Comparison of ENCODE assay signal across 9 mouse cellular contexts in genomic region chr4:32889996-32890734, GRCm38 (mm10).
DNase-seq lines count a peak whose midpoint lies in the region; ATAC-seq lines count a peak whose summit lies in the region.
"Had no signal": no experiment of that assay in that cellular context is flagged by ENCODE, and none has a peak within 500 bp of the region (broad histone marks: within the 10 kb centered on the region; RNA-seq: fewer than 3 reads in every experiment).

No protein-coding gene starts in this region.

- no peak for ATAC-seq in forebrain, embryonic 11.5 days (replicated peaks; ENCODE audit: low FRiP score)
- no peak for ATAC-seq in midbrain, embryonic 13.5 days
- no peak for ATAC-seq in midbrain, embryonic 11.5 days (ENCODE audit: low FRiP score)
- ATAC-seq in hindbrain, embryonic 13.5 days (ENCODE audit: low FRiP score), result no peak

- WGBS in forebrain, embryonic 10.5 days, result 79% methylated on average over 10 of the region's 10 CpGs
- 77% methylated on average over 10 of the region's 10 CpGs for WGBS in forebrain, embryonic 11.5 days
- WGBS in midbrain, embryonic 13.5 days, result 65% methylated on average over 10 of the region's 10 CpGs
- WGBS in midbrain, embryonic 11.5 days, result 74% methylated on average over 10 of the region's 10 CpGs
- 45% methylated on average over 10 of the region's 10 CpGs for WGBS in hindbrain, embryonic 13.5 days

- peaks cover 12% of the 10 kb centered on the region for H3K36me3 ChIP-seq in forebrain, embryonic 10.5 days (replicated peaks)
- 0 out of 2 replicates have a peak, but pooled peaks cover 4% of the 10 kb centered on the region for H3K36me3 ChIP-seq in forebrain, embryonic 11.5 days (ENCODE audit: control insufficient read depth, insufficient read depth, low read length)
- peaks cover 11% of the 10 kb centered on the region for H3K36me3 ChIP-seq in midbrain, embryonic 13.5 days
- H3K36me3 ChIP-seq in midbrain, embryonic 11.5 days (ENCODE audit: control insufficient read depth, insufficient read depth, low read length), result no peaks in the 10 kb centered on the region
- H3K36me3 ChIP-seq in hindbrain, embryonic 13.5 days, result peaks cover 6% of the 10 kb centered on the region; the same call in 1 of the 2 replicates

- no peaks in the 10 kb centered on the region for H3K27me3 ChIP-seq in forebrain, embryonic 10.5 days (ENCODE audit: poor library complexity, severe bottlenecking)
- no peaks in the 10 kb centered on the region for H3K27me3 ChIP-seq in forebrain, embryonic 11.5 days (ENCODE audit: control insufficient read depth, insufficient read depth, low read length)
- H3K27me3 ChIP-seq in midbrain, embryonic 13.5 days, result no peaks in the 10 kb centered on the region
- no peaks in the 10 kb centered on the region for H3K27me3 ChIP-seq in midbrain, embryonic 11.5 days (ENCODE audit: control insufficient read depth, insufficient read depth, low read length)
- peaks cover 24% of the 10 kb centered on the region for H3K27me3 ChIP-seq in hindbrain, embryonic 13.5 days

- DNase-seq in forebrain, embryonic 10.5 days (ENCODE audit: extremely low spot score, low spot score), result no peak
- no peak for DNase-seq in forebrain, embryonic 11.5 days (ENCODE audit: low spot score)
- no peak for DNase-seq in midbrain, embryonic 11.5 days (ENCODE audit: low spot score, missing footprints)
- peak; percentile 41 for DNase-seq in telencephalon, adult 2 months (ENCODE audit: low read depth, low spot score)
- no peak for DNase-seq in spleen, postnatal 10 days (ENCODE audit: low spot score in 2 of 2)
- no peak for DNase-seq in adrenal gland, postnatal 36 days

- H3K27ac ChIP-seq in forebrain, embryonic 10.5 days, result 0 out of 2 replicates have a peak overlapping the region, but pooled peaks have one; percentile 11
- no peak overlapping the region for H3K27ac ChIP-seq in forebrain, embryonic 11.5 days (ENCODE audit: low read depth, low read length)
- H3K27ac ChIP-seq in midbrain, embryonic 13.5 days, result peak overlapping the region; percentile 74
- H3K27ac ChIP-seq in midbrain, embryonic 11.5 days (ENCODE audit: low read depth, low read length), result no peak overlapping the region
- H3K27ac ChIP-seq in hindbrain, embryonic 13.5 days, result peak overlapping the region; percentile 53
- H3K27ac ChIP-seq: macrophage had no signal

- H3K4me3 ChIP-seq in forebrain, embryonic 10.5 days, result no peak overlapping the region
- no peak overlapping the region for H3K4me3 ChIP-seq in forebrain, embryonic 11.5 days (ENCODE audit: low read depth, low read length)
- no peak overlapping the region for H3K4me3 ChIP-seq in midbrain, embryonic 13.5 days (replicated peaks)
- H3K4me3 ChIP-seq in midbrain, embryonic 11.5 days (ENCODE audit: low read depth, low read length), result no peak overlapping the region
- H3K4me3 ChIP-seq in hindbrain, embryonic 13.5 days, result no peak overlapping the region

- H3K9ac ChIP-seq in forebrain, embryonic 11.5 days (ENCODE audit: low read length), result no peak overlapping the region
- 0 out of 2 replicates have a peak overlapping the region, but pooled peaks have one; percentile 3 for H3K9ac ChIP-seq in midbrain, embryonic 13.5 days (replicated peaks)
- no peak overlapping the region for H3K9ac ChIP-seq in midbrain, embryonic 11.5 days (ENCODE audit: low read length)
- no peak overlapping the region for H3K9ac ChIP-seq in hindbrain, embryonic 13.5 days

- H3K4me1 ChIP-seq in forebrain, embryonic 10.5 days, result 0 out of 2 replicates have a peak, but pooled peaks cover 5% of the 10 kb centered on the region
- no peaks in the 10 kb centered on the region; the same call in 1 of the 2 replicates for H3K4me1 ChIP-seq in forebrain, embryonic 11.5 days (replicated peaks; ENCODE audit: control insufficient read depth, insufficient read depth, low read length)
- H3K4me1 ChIP-seq in midbrain, embryonic 13.5 days (replicated peaks), result peaks cover 21% of the 10 kb centered on the region
- no peaks in the 10 kb centered on the region for H3K4me1 ChIP-seq in midbrain, embryonic 11.5 days (ENCODE audit: control insufficient read depth, insufficient read depth, low read length)
- peaks cover 24% of the 10 kb centered on the region for H3K4me1 ChIP-seq in hindbrain, embryonic 13.5 days (replicated peaks)

- no peak overlapping the region for H3K4me2 ChIP-seq in forebrain, embryonic 11.5 days (ENCODE audit: low read depth, low read length, severe bottlenecking)
- H3K4me2 ChIP-seq in midbrain, embryonic 13.5 days (replicated peaks), result no peak overlapping the region
- H3K4me2 ChIP-seq in midbrain, embryonic 11.5 days, result no peak overlapping the region
- H3K4me2 ChIP-seq in hindbrain, embryonic 13.5 days, result no peak overlapping the region

- peaks cover 16% of the 10 kb centered on the region for H3K9me3 ChIP-seq in forebrain, embryonic 10.5 days
- peaks cover 3% of the 10 kb centered on the region; the same call in 1 of the 2 replicates for H3K9me3 ChIP-seq in forebrain, embryonic 11.5 days (ENCODE audit: control insufficient read depth, low read length)
- H3K9me3 ChIP-seq in midbrain, embryonic 13.5 days, result peaks cover 18% of the 10 kb centered on the region; the same call in 1 of the 2 replicates
- H3K9me3 ChIP-seq in midbrain, embryonic 11.5 days (ENCODE audit: control insufficient read depth, low read length), result no peaks in the 10 kb centered on the region
- H3K9me3 ChIP-seq in hindbrain, embryonic 13.5 days, result peaks cover 16% of the 10 kb centered on the region

Comparison
In these comparisons a context has a peak if more than half of its experiments do, and no peak if none do; other contexts are left out.
1. H3K27ac ChIP-seq: peak in forebrain, embryonic 10.5 days (single experiment), midbrain, embryonic 13.5 days (single experiment) and hindbrain, embryonic 13.5 days (single experiment); none in forebrain, embryonic 11.5 days (single experiment) and midbrain, embryonic 11.5 days (single experiment).